Mouse (Mus musculus) kidney, embryonic 16.5 days (tissue): ENCODE measurements around the gene Hunk. TPM values are rescaled to one million over a fixed set of nuclear protein-coding genes. Genes with fewer than 3 reads are reported as not detected.

Experiments
- ATAC-seq: fragments of 200-750 bp; cut with Nextera tagmentation; 2 replicates; pipeline ENCODE4 v1.8.0; 2017; ENCODE audit warnings: moderate TSS enrichment; ENCODE audit not compliant: low FRiP score, low TSS enrichment
- H3K27ac ChIP-seq: fragments of 300-500 bp; sonication (generic); 2 replicates; pipeline ENCODE4 v1.5.1; 2014; ENCODE audit warnings: low read length
- H3K27me3 ChIP-seq: fragments of 300-500 bp; sonication (generic); 2 replicates; pipeline ENCODE4 v1.6.1; 2014; ENCODE audit warnings: low read length, control low read depth, mixed read lengths; ENCODE audit not compliant: insufficient read depth
- H3K36me3 ChIP-seq: fragments of 300-500 bp; sonication (generic); 2 replicates; pipeline ENCODE4 v1.6.1; 2014; ENCODE audit warnings: low read length, control low read depth, mixed read lengths; ENCODE audit not compliant: insufficient read depth
- H3K4me1 ChIP-seq: fragments of 300-500 bp; sonication (generic); 2 replicates; pipeline ENCODE4 v1.6.1; 2014; ENCODE audit warnings: low read length, control low read depth, mixed read lengths; ENCODE audit not compliant: insufficient read depth
- H3K4me2 ChIP-seq: fragments of 300-500 bp; sonication (generic); replicated peaks from 2 replicates; pipeline ENCODE4 v1.6.1; 2014; ENCODE audit warnings: low read depth, low read length
- H3K4me3 ChIP-seq: fragments of 300-500 bp; sonication (generic); 2 replicates; pipeline ENCODE4 v1.5.1; 2014; ENCODE audit warnings: mild to moderate bottlenecking, low read length
- H3K9ac ChIP-seq: fragments of 300-500 bp; sonication (generic); replicated peaks from 2 replicates; pipeline ENCODE4 v1.6.1; 2014; ENCODE audit warnings: low read length
- H3K9me3 ChIP-seq: fragments of 300-500 bp; sonication (generic); 2 replicates; pipeline ENCODE4 v1.6.1; 2016; ENCODE audit warnings: low read length, control low read depth
- WGBS: fragments of 180-500 bp; shearing (Covaris S2); extraction: QIAGEN DNeasy Blood & Tissue Kit; methylation state at CpG from one replicate; pipeline ENCODE4 v1.1.7; 2014; 5-methylcytosine and 5-hydroxymethylcytosine counted together
- polyA plus RNA-seq: library from polyadenylated mRNA; unstranded; fragments of >200 nt; fragmentation: Nextera tagmentation; extraction: Ambion mirVana; gene quantifications from 2 replicates; pipeline ENCODE4 v1.2.1, GENCODE M21; 2015

Gene Hunk
- polyA plus RNA-seq, 1 experiment from 2014 or later: 11.3 TPM

DNA sequence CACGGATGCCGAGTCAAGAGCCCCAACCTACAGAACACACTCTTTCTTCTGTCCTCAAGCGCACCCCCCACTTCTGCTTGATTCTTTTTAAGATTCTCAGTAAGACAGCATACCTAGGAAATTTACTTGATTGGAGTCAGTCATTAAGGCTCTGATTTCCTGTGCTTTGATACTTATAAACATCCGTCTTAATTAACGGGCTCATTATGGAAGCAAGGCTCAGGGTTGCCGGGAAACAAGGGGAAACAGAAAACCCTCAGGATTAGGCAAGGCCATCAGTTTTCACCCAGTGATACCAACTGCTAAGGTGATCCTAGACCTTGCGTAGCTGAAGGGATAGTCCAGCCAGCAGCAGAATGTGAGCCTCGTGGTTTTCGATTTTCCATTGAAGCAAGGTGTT, 162.2 kb downstream of the Hunk start:
- Histone ChIP-seq H3K4me3 (no peak overlapping the region), H3K4me2 (no peak overlapping the region), H3K27ac (no peak overlapping the region), H3K4me1 (peaks cover 14% of the 10 kb centered on the region; the same call in 1 of the 2 replicates), H3K36me3 (no peaks in the 10 kb centered on the region), H3K9me3 (peaks cover 6% of the 10 kb centered on the region; the same call in 1 of the 2 replicates), H3K9ac (no peak overlapping the region), H3K27me3 (no peaks in the 10 kb centered on the region)
- WGBS: 71% methylated on average over 9 of the region's 9 CpGs
- ATAC-seq: no peak

Other genes with a start within 250 kb of the Hunk start
- gene Tiam1, start 242.2 kb upstream of the Hunk start, polyA plus RNA-seq: 11.5 and 16.1 TPM in 2 replicates
- 1,053 and 1,127 TPM in 2 replicates for gene Sod1, start 165.3 kb upstream of the Hunk start, polyA plus RNA-seq
- gene Scaf4, start 101.5 kb upstream of the Hunk start, polyA plus RNA-seq: 22.1 and 29.2 TPM in 2 replicates